Mouse (Mus musculus) neural tube, embryonic 10.5 days (tissue): ENCODE data around the gene Mrvi1.
A peak's percentile ranks its signal among the peaks of the same experiment; 100 is the strongest.

Experiments used
- DNase-seq: peaks from one replicate; pipeline ENCODE4 v3.0.0-alpha.2; 2017; ENCODE audit warnings: low spot score; ENCODE audit errors: extremely low spot score

The Mrvi1 gene

DNA sequence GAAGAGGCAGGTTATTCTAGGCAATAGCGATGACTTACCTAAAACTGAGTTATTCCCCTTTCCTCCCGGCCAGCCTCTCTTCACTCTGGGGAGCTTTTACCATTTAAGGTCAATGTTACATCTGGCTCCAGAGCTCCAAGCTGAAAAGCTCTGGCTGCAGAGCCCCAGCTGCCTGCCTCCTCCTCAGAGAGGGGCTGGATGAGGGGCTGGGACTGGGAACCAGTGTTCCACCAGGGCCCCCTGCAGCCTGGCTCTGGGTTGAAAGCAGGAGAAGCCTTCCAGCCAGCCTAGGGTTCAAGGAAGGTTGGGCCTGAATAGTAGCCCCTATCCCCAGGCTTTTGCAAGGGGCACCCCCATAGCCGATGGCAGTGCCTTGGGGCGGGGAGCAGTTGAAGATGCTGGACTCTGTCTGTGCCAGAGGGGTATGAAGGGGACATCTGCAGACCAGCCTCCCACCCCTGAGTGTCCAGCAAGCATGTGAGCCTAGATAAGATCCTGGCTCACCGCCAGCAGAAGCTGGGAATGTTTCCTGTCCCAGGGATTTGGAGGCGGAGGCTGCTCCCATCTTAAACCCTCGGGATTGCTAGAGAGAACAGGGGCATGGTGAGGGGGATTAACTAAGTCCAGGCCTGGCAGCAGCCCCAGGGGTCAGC lies at the start of gene Mrvi1:
Gene Mrvi1 (minus strand): TSS at position 409 of the 653 bp plus-strand sequence.
- no peak for DNase-seq

DNA sequence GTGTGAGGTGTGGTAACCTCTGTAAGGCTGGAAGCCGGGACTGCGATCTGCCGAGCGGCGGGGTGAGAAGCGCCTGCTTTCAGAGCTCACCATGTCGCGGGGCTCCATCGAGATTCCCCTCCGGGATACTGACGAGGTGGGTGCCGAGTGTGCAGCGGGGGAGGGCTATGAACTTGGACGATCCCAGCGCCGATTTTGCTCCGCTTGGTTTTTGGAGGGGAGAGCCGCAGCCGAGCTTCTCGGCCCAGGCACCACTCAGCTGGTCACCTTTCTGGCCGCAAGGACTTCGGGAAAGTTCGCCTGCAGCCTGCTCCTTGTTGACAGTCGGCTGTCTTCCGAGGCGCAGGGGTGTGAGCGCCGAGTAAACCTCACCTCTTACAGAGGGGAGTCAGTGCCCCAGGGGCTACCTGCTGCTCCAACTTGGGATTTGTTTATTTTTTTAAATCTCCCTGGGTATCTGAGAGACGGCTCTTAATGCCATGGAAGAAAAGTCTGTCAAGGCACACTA lies 46.8 kb upstream of the Mrvi1 start:
- no peak for DNase-seq

- DNase-seq: peak; percentile 96
Observed at GRCm38 (mm10) chr7:111028281-111029045, 46.2 kb upstream of the Mrvi1 start, which contains the start of gene Ctr9. Gene Ctr9 (plus strand): TSS chr7:111028951.

- DNase-seq: no peak
Observed at GRCm38 (mm10) chr7:111024912-111025311, 42.7 kb upstream of the Mrvi1 start.

DNA sequence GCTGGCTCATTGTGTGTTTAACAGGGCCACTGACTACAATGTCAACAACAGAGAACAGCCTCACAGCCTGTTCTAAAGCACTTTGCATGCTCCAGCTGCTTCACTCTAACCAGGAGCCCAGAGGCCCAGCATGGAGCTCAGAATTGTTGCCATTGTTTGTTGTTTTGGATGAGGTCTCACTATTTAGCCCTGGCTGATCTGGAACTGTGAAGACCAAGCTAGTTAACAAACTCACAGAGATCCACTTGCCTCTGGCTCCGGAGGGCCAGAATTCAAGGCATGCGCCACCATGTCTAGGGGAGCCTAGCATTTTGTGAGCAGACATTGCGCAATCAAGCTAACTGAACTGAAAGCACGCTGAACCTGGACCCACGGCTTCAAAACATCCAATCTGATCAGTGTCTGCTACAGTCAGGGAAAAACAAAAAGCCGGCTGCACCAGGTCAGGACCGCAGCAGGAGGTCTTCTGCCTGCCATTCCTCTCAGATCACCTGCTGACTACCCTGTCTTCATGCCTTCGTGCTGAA lies 41.9 kb upstream of the Mrvi1 start:
- DNase-seq: peak; percentile 40

DNA sequence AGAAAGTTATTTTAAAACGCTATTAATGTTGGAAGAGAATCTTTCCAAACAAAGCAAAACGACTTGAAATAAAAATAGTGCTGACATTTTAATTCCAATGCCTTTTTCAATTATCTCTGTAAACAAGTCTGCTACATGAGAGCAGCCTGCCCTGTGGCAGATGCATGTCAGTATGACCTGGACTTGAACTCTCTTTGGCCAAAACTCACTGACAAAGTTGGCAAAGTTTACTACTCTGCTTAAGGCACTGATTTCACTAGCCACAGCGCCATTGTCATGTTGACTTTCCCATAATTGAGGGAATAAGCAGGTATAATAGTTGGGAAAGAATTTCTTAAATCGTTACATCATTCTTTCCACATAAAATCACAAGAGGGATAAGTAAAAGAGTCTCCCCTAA lies 38.6 kb upstream of the Mrvi1 start:
- no peak for DNase-seq

- no peak for DNase-seq
Observed at GRCm38 (mm10) chr7:111016921-111017320, 34.7 kb upstream of the Mrvi1 start.

GRCm38 (mm10) chr7:111015731-111016130 lies 33.5 kb upstream of the Mrvi1 start:
- no peak for DNase-seq

- peak; percentile 90 for DNase-seq
Observed at GRCm38 (mm10) chr7:111014893-111015292, 32.6 kb upstream of the Mrvi1 start.

- no peak for DNase-seq
Observed at GRCm38 (mm10) chr7:111014039-111014605, 31.9 kb upstream of the Mrvi1 start.

GRCm38 (mm10) chr7:111004136-111004840 lies 22.0 kb upstream of the Mrvi1 start:
- DNase-seq: no peak

- no peak for DNase-seq
Observed at GRCm38 (mm10) chr7:110998887-110999827, 16.9 kb upstream of the Mrvi1 start.

- no peak for DNase-seq
Observed at GRCm38 (mm10) chr7:110991221-110991494, 8.9 kb upstream of the Mrvi1 start.

DNA sequence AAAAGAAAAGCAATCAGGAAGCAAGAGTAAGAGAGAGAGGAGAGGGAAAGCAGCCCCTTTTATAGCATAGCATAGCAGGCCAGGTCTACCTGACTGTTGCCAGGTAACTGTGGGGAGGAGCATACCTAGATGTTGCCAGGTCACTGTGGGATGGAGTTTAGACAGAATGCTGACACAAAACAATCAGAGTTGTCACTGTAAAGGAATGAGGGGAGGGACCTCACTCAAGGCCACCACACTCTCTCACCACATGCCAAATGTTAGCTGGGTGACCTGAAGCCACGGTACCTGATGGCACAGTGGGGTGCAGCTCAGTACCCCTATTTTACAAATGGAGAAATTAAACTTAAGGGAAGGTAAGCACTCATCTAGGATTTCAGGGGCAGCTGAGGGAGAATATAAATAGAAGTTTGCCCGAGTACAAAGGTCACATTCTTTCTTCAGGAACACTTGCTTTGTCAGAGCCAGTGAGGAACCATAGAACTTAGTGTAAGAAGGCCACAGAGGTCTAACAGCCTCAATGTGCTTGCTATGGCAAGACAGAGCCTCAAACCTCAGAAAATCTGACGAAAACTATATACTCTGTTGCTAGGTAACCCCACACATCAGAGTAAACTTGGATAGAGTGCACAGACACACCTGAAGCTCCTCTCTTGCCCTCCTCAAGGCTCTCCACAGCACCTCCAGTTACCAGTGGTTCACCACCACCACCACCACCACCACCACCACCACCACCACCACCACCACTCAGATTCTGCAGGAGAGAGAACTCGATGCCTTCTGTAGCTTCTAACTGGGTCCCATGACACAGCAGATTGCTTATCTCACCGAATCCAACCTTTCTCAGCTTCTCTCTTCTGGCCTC lies 8.3 kb upstream of the Mrvi1 start:
- no peak for DNase-seq

GRCm38 (mm10) chr7:110989286-110989879 lies 7.1 kb upstream of the Mrvi1 start:
- DNase-seq: no peak

GRCm38 (mm10) chr7:110988081-110988480 lies 5.8 kb upstream of the Mrvi1 start:
- no peak for DNase-seq

DNA sequence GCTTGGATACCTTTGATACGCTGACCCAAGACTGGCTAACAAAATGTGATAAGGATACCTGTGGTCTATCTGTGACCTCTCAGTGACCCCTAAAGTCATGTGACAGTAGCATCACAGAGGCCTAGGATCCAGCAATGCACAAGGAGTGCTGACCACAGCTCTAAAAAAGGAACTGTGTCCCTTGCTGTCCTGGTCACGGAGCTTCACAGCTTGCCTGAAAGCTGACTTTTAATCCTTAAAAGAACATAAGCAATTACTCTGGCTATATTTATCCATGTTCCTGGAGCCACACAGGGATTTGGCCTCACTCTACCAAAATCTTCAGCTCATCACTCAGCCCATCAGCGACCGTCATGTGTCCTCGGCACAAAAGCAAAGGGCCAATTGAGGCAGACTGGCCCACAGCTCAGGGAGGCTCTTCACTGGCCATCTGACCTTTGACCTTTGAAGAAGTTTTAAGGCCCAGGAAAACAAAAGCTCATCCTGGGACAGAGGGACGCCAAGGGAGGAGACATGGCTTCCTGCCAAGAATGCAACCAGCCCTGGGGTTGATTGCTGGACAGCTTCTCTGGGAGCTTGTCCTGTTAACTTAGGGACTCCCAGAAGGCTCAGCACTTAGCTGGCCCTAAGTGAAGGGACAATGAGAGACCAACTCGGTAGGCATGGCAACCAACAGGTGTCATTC lies 3.5 kb upstream of the Mrvi1 start:
- no peak for DNase-seq

DNA sequence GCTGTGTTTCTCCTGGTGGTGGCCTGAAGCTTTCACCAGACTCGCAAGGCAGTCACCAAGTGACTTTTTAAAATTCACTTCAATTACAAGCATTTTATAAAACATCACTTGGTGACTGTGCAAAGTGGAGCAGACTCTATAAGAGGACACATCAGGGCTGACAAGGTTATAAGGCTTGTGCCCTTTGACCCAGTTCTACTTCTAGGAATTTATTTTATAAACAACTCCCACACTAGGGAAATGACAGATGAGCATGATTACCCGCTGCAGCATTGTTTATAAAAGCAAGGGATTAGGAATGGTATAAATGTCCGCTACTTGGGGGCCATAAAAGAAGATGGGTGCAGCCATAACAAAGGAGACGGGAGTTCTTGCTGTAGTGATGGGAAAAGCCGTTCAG lies 1.4 kb upstream of the Mrvi1 start:
- no peak for DNase-seq

GRCm38 (mm10) chr7:110982764-110983163 lies 503 bp upstream of the Mrvi1 start:
- DNase-seq: no peak
